Comparison of ENCODE assay signal across 29 mouse cellular contexts in the genomic region with DNA sequence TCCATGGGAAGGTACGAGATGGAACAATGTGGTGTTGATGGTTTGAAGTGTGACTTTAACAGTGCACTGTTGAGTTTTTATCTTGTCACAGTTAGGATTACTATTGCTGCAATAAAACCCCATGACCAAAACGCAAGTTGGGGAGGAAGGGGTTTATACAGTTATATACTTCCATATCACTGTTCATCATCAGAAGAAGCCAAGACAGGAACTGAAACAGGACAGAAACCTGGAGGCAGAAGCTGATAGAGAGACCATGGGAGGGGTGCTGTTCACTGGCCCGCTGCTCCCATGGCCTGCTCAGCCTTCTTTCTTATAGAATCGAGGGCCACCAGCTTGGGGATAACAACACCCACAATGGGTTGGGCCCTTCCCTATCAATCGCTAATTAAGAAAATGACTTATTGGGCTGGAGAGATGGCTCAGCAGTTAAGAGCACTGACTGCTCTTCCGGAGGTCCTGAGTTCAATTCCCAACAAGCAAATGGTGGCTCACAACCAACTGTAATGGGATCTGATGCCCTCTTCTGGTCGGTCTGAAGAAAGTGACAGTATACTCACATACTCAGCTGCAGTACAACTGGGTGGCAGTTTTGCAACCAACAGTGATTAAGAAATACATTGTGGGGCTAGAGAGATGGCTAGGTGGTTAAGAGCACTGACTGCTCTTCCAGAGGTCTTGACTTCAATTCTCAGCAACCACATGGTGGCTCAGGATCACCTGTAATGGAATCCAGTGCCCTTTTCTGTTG. TPM values are rescaled to one million over a fixed set of nuclear protein-coding genes. Genes with fewer than 3 reads are reported as not detected.
DNase-seq lines count a peak whose midpoint lies in the region; ATAC-seq and TF ChIP-seq lines count a peak whose summit lies in the region.
"Had no signal": no experiment of that assay in that cellular context is flagged by ENCODE, and none has a peak within 500 bp of the region (broad histone marks: within the 10 kb centered on the region; RNA-seq: fewer than 3 reads in every experiment).

No protein-coding gene starts in this region.

- no peak for ATAC-seq in CD4-positive, CD25-positive, alpha-beta regulatory T cell, adult 4 months
- ATAC-seq in megakaryocyte, adult 5-6 weeks (ENCODE audit: poor library complexity, severe bottlenecking) = peak; percentile 62
- ATAC-seq: forebrain, embryonic 16.5 days; hindbrain, postnatal 0 days had no signal

- TF ChIP-seq CTCF in lung, adult 2 months (IDR thresholded peaks at IDR 0.05; ENCODE audit: insufficient read depth, low read length) = no peak

- 88% methylated on average over 7 of the region's 7 CpGs for WGBS in lung, adult 2 months

- peak; percentile 40 for DNase-seq in CD4-positive, CD25-positive, alpha-beta regulatory T cell, adult 2 months (ENCODE audit: low read depth, low spot score)
- DNase-seq in lung, postnatal 36 days = peak; percentile 46
- DNase-seq in lung, adult 2 months = no peak
- no peak for DNase-seq in frontal cortex, postnatal 36 days (ENCODE audit: low spot score in 2 of 2)
- no peak for DNase-seq in adrenal gland, adult (ENCODE audit: inconsistent age in 2 of 2, low spot score in 1 of 2)
- DNase-seq: adrenal gland, postnatal 36 days; cerebellum, adult 9-11 months; gastrocnemius, postnatal 14 days; heart, adult 2 months; heart, postnatal 14 days; kidney, adult 18-20 months; left cerebral cortex, postnatal 4 days; lung, adult 18-20 months; lung, postnatal 4 days; right cerebral cortex, postnatal 14 days; thymus, postnatal 25 days had no signal

- H3K4me1 ChIP-seq in lung, adult 2 months (ENCODE audit: control insufficient read depth, insufficient read depth, low read length) = peaks cover 2% of the 10 kb centered on the region; the same call in 1 of the 2 replicates
- H3K4me1 ChIP-seq: embryonic facial prominence, embryonic 10.5 days; midbrain, embryonic 10.5 days had no signal

- TF ChIP-seq POLR2A in lung, adult 2 months (IDR thresholded peaks at IDR 0.05; ENCODE audit: borderline replicate concordance, extremely low read depth, low read depth, low read length) = no peak

- H3K4me3 ChIP-seq in lung, adult 2 months (replicated peaks; ENCODE audit: extremely low read depth, low read depth, low read length) = no peak overlapping the region
- H3K4me3 ChIP-seq: embryonic facial prominence, embryonic 10.5 days; heart, adult 2 months; heart, embryonic 13.5 days; limb, embryonic 15.5 days; midbrain, embryonic 10.5 days had no signal

RNA-seq across cellular contexts. Expression of a gene that starts 53.1 kb away (rescaled TPM):
- polyA plus RNA-seq in CD4-positive, CD25-positive, alpha-beta regulatory T cell, adult 4 months (2017; shearing (Covaris generic)) = 10 to 100 TPM; 17.0 to 22.2 TPM
- 0.29 and 0.37 TPM in 2 replicates for polyA plus RNA-seq in lung, adult 2 months (2012; rRNA removed)
- 0.75 TPM in 1 of 2 replicates, not detected in the other for total RNA-seq in megakaryocyte, adult 5-6 weeks (2015)
- 0.44 and 1.8 TPM in 2 replicates for total RNA-seq in megakaryocyte, adult 5-6 weeks (2017)
- total RNA-seq: adrenal gland, postnatal 36 days; gastrocnemius, postnatal 14 days; heart, adult 2 months; heart, postnatal 14 days had no signal
- polyA plus RNA-seq: cortical plate, adult 2 months; embryonic facial prominence, embryonic 10.5 days; forebrain, embryonic 16.5 days; heart, embryonic 13.5 days; hindbrain, embryonic 11.5 days; kidney, postnatal 0 days; limb, embryonic 15.5 days; midbrain, embryonic 10.5 days; neural tube, embryonic 14.5 days; stomach, embryonic 14.5 days had no signal

RNA-seq across cellular contexts. Expression of a gene that starts 58.3 kb away (rescaled TPM):
- polyA plus RNA-seq in CD4-positive, CD25-positive, alpha-beta regulatory T cell, adult 4 months (2017; shearing (Covaris generic)) = 10 to 100 TPM in 1 of 2 experiments, 1 to 10 TPM in 1; 6.3 to 12.6 TPM
- polyA plus RNA-seq in lung, adult 2 months (2012; rRNA removed) = 12.3 and 19.1 TPM in 2 replicates
- 12.9 and 13.1 TPM in 2 replicates for total RNA-seq in megakaryocyte, adult 5-6 weeks (2015)
- total RNA-seq in megakaryocyte, adult 5-6 weeks (2017) = 14.3 and 15.3 TPM in 2 replicates

Comparison
In these comparisons a context has a peak if more than half of its experiments do, and no peak if none do; other contexts are left out.
1. DNase-seq: peak in CD4-positive, CD25-positive, alpha-beta regulatory T cell, adult 2 months (single experiment) and lung, postnatal 36 days (single experiment); none in lung, adult 2 months (single experiment), frontal cortex, postnatal 36 days (0 of 2) and adrenal gland, adult (0 of 2).
2. RNA of a gene that starts 53.1 kb away (polyA plus RNA-seq): 17.0 to 22.2 TPM in CD4-positive, CD25-positive, alpha-beta regulatory T cell, adult 4 months; 0.29 to 0.37 TPM in lung, adult 2 months; every median in the first group is over 10 times any median in the second.